In the genomic region with DNA sequence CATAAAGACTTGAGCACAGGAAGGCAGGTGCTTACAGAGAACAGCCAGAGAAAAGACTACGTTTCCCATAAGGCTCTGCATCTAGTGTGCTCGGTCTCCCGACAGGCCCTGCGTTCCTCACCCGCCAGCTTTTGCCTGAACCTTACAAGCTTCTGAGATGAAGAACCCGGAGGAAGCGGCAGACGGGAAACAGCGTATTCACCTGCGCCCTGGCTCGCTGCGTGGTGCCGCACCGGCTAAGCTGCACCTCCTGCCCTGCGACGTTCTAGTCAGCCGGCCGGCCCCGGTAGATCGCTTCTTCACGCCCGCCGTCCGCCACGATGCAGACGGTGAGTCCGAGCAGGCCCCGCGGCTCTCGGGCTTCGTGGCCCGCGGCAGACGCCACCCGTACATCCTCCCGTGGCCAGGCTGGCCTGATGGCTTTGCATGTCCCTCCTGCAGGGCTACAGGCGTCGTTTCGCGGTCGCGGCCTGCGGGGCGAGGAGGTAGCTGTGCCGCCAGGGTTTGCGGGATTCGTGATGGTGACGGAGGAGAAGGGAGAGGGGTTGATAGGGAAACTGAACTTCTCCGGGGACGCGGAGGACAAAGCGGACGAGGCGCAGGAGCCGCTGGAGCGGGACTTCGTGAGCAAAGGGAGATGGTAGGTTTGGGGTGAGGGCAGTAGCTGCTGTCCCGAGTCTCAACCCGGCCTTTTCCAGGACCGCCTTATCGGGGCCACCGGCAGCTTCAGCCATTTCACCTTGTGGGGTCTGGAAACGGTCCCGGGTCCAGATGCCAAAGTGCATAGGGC, we compare ENCODE assay signal across 1 mouse cellular context.
A peak's percentile ranks its signal among the peaks of the same experiment; 100 is the strongest.
TF ChIP-seq lines count a peak whose summit lies in the region.

TSS of gene Rnaseh2c (plus strand) at position 122 of the 790 bp plus-strand sequence.

TF ChIP-seq in MEL, 35 proteins besides CTCF, POLR2A, EP300 and RAD21 (continued from another document):
- TF ChIP-seq TBP (IDR thresholded peaks at IDR 0.05; ENCODE audit: low read depth, low read length) (peak; percentile 94), ELF1 (IDR thresholded peaks at IDR 0.05; ENCODE audit: low read depth, low read length) (peak; percentile 61), MAX (IDR thresholded peaks at IDR 0.05; ENCODE audit: low read length) (no peak), GATA1 (IDR thresholded peaks at IDR 0.05; ENCODE audit: low read depth, low read length) (no peak), MAFK (IDR thresholded peaks at IDR 0.05; ENCODE audit: borderline replicate concordance, low read depth, low read length) (no peak)
